Mouse (Mus musculus): ENCODE data around the gene Elp1. TPM values are rescaled to one million over a fixed set of nuclear protein-coding genes. Genes with fewer than 3 reads are reported as not detected.

The Elp1 gene
- polyA plus RNA-seq (2014; fragmentation: Nextera tagmentation; extraction: Ambion mirVana), result 38.0 and 53.0 TPM in 2 replicates

DNA sequence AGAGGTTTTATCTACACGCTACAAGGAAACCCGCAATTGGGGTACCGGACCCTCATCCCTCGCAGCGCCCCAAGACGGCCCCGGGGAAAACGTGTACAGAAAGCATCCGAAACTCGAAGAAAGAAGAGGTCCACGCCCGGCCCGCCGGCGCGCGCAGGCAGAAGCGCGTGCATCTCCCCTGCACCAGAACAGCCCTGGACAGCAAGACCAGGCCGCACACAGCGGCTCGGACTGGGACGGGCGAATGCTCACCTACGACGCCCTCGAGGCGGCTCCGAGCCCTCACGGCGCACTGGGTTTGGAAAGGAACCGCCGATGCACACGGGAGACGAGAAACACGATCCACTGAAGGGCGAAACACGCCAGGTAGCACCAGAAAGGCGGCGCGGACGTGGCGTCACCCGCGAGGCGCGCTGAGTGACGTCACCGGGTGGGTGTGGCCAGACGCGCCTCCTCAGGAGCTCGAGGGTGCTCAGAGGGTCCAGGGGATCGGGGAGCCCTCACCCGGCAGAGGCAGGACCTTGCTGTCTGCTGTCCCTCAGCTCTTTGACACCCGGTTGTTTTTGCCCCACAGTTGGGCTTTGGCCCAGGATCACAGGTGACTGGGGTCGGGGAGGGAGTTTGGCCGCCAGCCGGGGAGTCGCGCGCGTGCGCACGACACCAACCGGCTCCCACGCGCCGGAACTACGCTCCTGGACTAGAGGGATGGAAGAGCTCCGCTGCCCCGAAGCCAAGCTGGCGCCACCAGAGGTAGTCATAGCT lies at the start of gene Elp1, which contains the start of gene Fam206a:
Gene Elp1 (minus strand): TSS at position 425 of the 762 bp plus-strand sequence.
Gene Fam206a (plus strand): TSS at position 439 of the 762 bp plus-strand sequence.
- Histone ChIP-seq H3K9me3 (replicated peaks; ENCODE audit: control insufficient read depth, low read length) (no peaks in the 10 kb centered on the region), H3K27me3 (ENCODE audit: control insufficient read depth, insufficient read depth, low read length) (no peaks in the 10 kb centered on the region), H3K4me3 (ENCODE audit: low read depth, low read length) (peak within 1 kb of the TSS; percentile 84), H3K36me3 (ENCODE audit: control insufficient read depth, insufficient read depth, low read length) (peaks cover 19% of the 10 kb centered on the region), H3K27ac (ENCODE audit: low read depth, low read length) (peak within 1 kb of the TSS; percentile 32; the same call in 1 of the 2 replicates), H3K9ac (ENCODE audit: low read depth, low read length) (peak within 1 kb of the TSS; percentile 87), H3K4me1 (ENCODE audit: control insufficient read depth, insufficient read depth, low read length) (peaks cover 15% of the 10 kb centered on the region; the same call in 1 of the 2 replicates), H3K4me2 (peak within 1 kb of the TSS; percentile 86)
- ATAC-seq (replicated peaks; ENCODE audit: insufficient number of reproducible peaks, low FRiP score, low TSS enrichment), result peak; percentile 94
- under 1% methylated on average over 72 of the region's 72 CpGs for WGBS (ENCODE audit: insufficient replicate concordance)

DNA sequence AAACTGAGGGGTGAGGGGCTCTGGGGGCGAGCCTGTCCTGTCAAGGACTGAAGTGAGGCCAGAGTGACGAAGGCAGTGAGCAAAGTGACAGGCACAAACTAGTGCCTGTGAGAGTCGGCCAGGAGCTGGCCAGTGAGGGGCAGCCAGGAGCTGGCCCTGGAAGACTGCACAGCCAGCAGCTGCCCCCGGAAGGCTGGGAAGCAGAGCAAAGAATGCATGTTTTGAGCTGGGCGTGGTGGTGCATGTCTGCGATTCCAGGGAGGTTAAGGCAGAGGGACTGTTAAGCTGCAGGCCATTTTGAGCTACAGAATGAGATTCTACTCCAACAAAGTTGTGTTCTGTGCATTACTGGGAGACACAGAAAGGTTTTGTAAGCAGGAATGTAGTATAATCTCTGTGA lies 48.6 kb upstream of the Elp1 start:
- ATAC-seq (replicated peaks; ENCODE audit: insufficient number of reproducible peaks, low FRiP score, low TSS enrichment), result peak; percentile 61; the same call in 1 of the 2 replicates
- peaks cover 5% of the 10 kb centered on the region; the same call in 1 of the 2 replicates for H3K4me1 ChIP-seq (ENCODE audit: control insufficient read depth, insufficient read depth, low read length)
- peak overlapping the region; percentile 35; the same call in 1 of the 2 replicates for H3K27ac ChIP-seq (ENCODE audit: low read depth, low read length)
- WGBS (ENCODE audit: insufficient replicate concordance), result 9% methylated on average over 6 of the region's 6 CpGs
- H3K4me3 ChIP-seq (ENCODE audit: low read depth, low read length), result no peak overlapping the region
- H3K4me2 ChIP-seq, result peak overlapping the region; percentile 25; the same call in 1 of the 2 replicates
- H3K36me3 ChIP-seq (ENCODE audit: control insufficient read depth, insufficient read depth, low read length), result no peaks in the 10 kb centered on the region
- H3K27me3 ChIP-seq (ENCODE audit: control insufficient read depth, insufficient read depth, low read length), result no peaks in the 10 kb centered on the region
- no peak overlapping the region for H3K9ac ChIP-seq (ENCODE audit: low read depth, low read length)
- no peaks in the 10 kb centered on the region for H3K9me3 ChIP-seq (replicated peaks; ENCODE audit: control insufficient read depth, low read length)

DNA sequence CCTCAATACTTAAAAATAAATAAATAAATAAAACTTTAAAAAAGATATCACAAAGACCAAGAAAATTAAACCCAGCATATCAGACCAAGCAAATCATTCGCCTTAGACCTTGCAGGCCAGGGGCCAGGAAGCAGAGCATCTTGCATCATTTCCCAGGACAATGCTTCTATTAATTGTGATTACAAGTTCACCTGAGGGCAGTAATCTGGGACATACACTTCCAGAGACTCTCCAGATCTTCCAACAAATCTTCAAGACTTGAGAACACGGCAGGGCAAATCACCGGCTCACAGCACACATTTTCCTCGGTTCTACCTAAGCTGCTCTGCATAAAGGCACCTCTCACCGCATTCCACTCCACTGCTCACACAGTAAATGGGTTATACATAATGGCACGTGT lies 45.9 kb upstream of the Elp1 start:
- ATAC-seq (replicated peaks; ENCODE audit: insufficient number of reproducible peaks, low FRiP score, low TSS enrichment), result no peak
- Histone ChIP-seq H3K9me3 (replicated peaks; ENCODE audit: control insufficient read depth, low read length) (no peaks in the 10 kb centered on the region), H3K4me1 (ENCODE audit: control insufficient read depth, insufficient read depth, low read length) (peaks cover 5% of the 10 kb centered on the region; the same call in 1 of the 2 replicates), H3K36me3 (ENCODE audit: control insufficient read depth, insufficient read depth, low read length) (peaks cover 4% of the 10 kb centered on the region; the same call in 1 of the 2 replicates), H3K27me3 (ENCODE audit: control insufficient read depth, insufficient read depth, low read length) (no peaks in the 10 kb centered on the region), H3K27ac (ENCODE audit: low read depth, low read length) (no peak overlapping the region), H3K9ac (ENCODE audit: low read depth, low read length) (no peak overlapping the region), H3K4me2 (no peak overlapping the region), H3K4me3 (ENCODE audit: low read depth, low read length) (no peak overlapping the region)
- WGBS (ENCODE audit: insufficient replicate concordance), result 87% methylated on average over 6 of the region's 6 CpGs

DNA sequence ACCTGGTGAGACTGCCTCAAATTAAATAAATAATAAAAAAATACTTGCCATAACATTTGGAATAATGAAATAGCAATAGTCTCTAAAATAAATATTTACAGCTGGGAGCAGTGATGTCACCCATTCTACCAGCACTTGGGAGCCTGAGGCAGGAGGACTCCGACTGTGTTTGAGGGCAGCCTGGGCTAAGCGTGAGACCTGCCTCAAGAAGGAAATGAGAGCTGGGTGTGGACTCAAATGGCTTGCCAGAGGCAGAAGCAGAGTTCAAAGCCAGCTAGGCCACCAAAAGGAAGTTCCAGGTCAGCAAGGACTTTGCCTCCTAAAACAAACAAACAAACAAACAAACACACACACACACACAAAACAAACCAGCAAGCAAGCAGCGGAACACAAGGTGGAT lies 45.3 kb upstream of the Elp1 start:
- H3K9ac ChIP-seq (ENCODE audit: low read depth, low read length), result no peak overlapping the region
- no peak overlapping the region for H3K27ac ChIP-seq (ENCODE audit: low read depth, low read length)
- H3K27me3 ChIP-seq (ENCODE audit: control insufficient read depth, insufficient read depth, low read length), result no peaks in the 10 kb centered on the region
- H3K4me3 ChIP-seq (ENCODE audit: low read depth, low read length), result no peak overlapping the region
- peaks cover 5% of the 10 kb centered on the region; the same call in 1 of the 2 replicates for H3K4me1 ChIP-seq (ENCODE audit: control insufficient read depth, insufficient read depth, low read length)
- no peak overlapping the region for H3K4me2 ChIP-seq
- WGBS (ENCODE audit: insufficient replicate concordance), result 93% methylated on average over 3 of the region's 3 CpGs
- no peaks in the 10 kb centered on the region for H3K9me3 ChIP-seq (replicated peaks; ENCODE audit: control insufficient read depth, low read length)
- H3K36me3 ChIP-seq (ENCODE audit: control insufficient read depth, insufficient read depth, low read length), result peaks cover 4% of the 10 kb centered on the region; the same call in 1 of the 2 replicates
- no peak for ATAC-seq (replicated peaks; ENCODE audit: insufficient number of reproducible peaks, low FRiP score, low TSS enrichment)

DNA sequence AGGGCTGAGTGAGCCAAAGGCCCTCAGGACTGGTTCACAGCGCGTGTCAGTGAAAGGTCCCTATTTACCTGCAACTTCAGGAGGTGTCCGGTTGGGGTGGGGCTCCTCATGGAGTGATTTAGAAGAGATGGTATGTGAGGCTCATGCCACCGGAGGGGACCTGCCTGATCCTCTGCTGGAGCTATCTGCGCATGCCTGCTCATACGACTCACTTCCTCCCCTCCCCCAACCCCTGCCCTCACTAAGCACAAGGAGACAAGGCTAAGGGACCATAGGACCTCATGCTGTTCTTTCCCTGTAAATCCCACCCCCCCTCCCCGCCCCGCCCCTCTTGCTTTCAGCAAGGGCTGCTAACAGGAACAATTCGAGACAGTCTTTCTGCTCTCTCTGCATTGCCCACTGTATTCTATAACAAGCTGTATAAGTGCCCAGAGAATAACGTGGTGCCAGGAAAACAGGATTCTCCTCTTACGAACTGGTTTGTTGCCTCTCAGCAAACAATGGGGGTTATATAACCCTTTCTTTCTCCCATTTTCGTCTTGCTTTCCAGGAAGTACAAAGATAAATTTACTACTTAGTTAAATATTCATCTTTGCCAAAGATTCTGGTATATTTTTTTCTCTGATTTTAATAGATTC lies 43.9 kb upstream of the Elp1 start:
- ATAC-seq (replicated peaks; ENCODE audit: insufficient number of reproducible peaks, low FRiP score, low TSS enrichment), result no peak
- 52% methylated on average over 12 of the region's 12 CpGs for WGBS (ENCODE audit: insufficient replicate concordance)
- Histone ChIP-seq H3K4me3 (ENCODE audit: low read depth, low read length) (no peak overlapping the region), H3K36me3 (ENCODE audit: control insufficient read depth, insufficient read depth, low read length) (peaks cover 4% of the 10 kb centered on the region; the same call in 1 of the 2 replicates), H3K27ac (ENCODE audit: low read depth, low read length) (no peak overlapping the region), H3K9ac (ENCODE audit: low read depth, low read length) (no peak overlapping the region), H3K9me3 (replicated peaks; ENCODE audit: control insufficient read depth, low read length) (no peaks in the 10 kb centered on the region), H3K27me3 (ENCODE audit: control insufficient read depth, insufficient read depth, low read length) (no peaks in the 10 kb centered on the region), H3K4me1 (ENCODE audit: control insufficient read depth, insufficient read depth, low read length) (peaks cover 3% of the 10 kb centered on the region; the same call in 1 of the 2 replicates), H3K4me2 (no peak overlapping the region)

DNA sequence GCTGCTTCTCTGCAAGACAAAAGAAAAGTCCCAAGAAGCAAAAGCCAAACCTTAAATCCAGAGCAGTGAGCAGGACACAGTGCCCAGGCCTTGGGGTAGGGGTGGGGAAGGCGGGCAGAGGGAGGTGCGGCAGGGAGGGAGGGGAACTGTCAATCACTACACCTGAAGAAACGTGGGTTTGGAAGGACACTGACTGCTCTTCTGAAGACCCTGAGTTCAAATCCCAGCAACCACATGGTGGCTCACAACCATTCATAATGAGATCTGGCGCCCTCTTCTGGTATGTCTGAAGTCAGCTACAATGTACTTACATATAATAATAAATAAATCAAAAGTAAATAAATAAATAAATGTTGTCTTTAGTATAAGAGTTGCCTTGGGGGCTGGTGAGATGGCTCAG lies 42.8 kb upstream of the Elp1 start:
- H3K36me3 ChIP-seq (ENCODE audit: control insufficient read depth, insufficient read depth, low read length), result peaks cover 4% of the 10 kb centered on the region; the same call in 1 of the 2 replicates
- H3K9me3 ChIP-seq (replicated peaks; ENCODE audit: control insufficient read depth, low read length), result no peaks in the 10 kb centered on the region
- H3K4me3 ChIP-seq (ENCODE audit: low read depth, low read length), result no peak overlapping the region
- no peak overlapping the region for H3K9ac ChIP-seq (ENCODE audit: low read depth, low read length)
- WGBS (ENCODE audit: insufficient replicate concordance), result 85% methylated on average over 4 of the region's 4 CpGs
- no peak overlapping the region for H3K27ac ChIP-seq (ENCODE audit: low read depth, low read length)
- peaks cover 3% of the 10 kb centered on the region; the same call in 1 of the 2 replicates for H3K4me1 ChIP-seq (ENCODE audit: control insufficient read depth, insufficient read depth, low read length)
- H3K4me2 ChIP-seq, result no peak overlapping the region
- no peaks in the 10 kb centered on the region for H3K27me3 ChIP-seq (ENCODE audit: control insufficient read depth, insufficient read depth, low read length)
- ATAC-seq (replicated peaks; ENCODE audit: insufficient number of reproducible peaks, low FRiP score, low TSS enrichment), result no peak

DNA sequence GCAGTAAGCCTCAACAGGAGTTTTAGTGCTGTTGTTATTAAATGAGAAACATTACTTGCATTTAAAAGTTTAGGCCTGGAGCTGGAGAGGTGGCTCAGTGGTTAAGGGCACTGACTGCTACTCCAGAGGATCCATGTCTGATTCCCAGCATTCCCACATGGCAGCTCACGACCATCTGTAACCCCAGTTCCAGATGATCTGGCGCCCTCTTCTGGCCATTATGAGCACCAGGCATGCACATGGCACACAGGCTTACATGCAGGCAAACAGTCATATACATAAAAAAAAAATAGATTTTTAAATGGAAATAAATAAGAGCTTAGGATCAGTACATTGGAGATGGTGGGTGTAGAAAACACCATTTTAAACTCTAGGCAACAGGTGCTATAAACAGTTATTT lies 41.8 kb upstream of the Elp1 start:
- Histone ChIP-seq H3K27ac (ENCODE audit: low read depth, low read length) (no peak overlapping the region), H3K4me2 (no peak overlapping the region), H3K36me3 (ENCODE audit: control insufficient read depth, insufficient read depth, low read length) (peaks cover 4% of the 10 kb centered on the region; the same call in 1 of the 2 replicates), H3K4me1 (ENCODE audit: control insufficient read depth, insufficient read depth, low read length) (peaks cover 3% of the 10 kb centered on the region; the same call in 1 of the 2 replicates), H3K9ac (ENCODE audit: low read depth, low read length) (no peak overlapping the region), H3K4me3 (ENCODE audit: low read depth, low read length) (no peak overlapping the region), H3K9me3 (replicated peaks; ENCODE audit: control insufficient read depth, low read length) (no peaks in the 10 kb centered on the region), H3K27me3 (ENCODE audit: control insufficient read depth, insufficient read depth, low read length) (no peaks in the 10 kb centered on the region)
- WGBS (ENCODE audit: insufficient replicate concordance), result 88% methylated on average over 2 of the region's 2 CpGs
- no peak for ATAC-seq (replicated peaks; ENCODE audit: insufficient number of reproducible peaks, low FRiP score, low TSS enrichment)

DNA sequence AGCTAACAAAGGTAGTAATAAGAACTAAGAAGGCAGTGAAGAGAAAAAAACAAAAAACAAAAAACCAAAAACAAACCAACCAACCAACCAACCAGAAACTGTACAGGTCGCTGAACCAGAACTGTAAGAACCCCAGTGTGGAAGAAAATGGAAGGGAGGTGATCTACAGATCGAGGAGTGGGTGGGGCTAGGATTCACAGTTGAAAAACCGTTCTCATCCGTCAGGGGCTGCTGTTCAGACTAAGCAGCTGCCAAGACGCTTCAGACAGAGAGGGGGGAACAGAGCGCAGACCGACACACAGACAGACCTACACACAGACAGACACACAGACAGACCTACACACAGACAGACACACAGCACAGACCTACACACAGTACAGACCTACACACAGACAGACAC lies 40.4 kb upstream of the Elp1 start:
- H3K27ac ChIP-seq (ENCODE audit: low read depth, low read length), result peak overlapping the region; percentile 24; the same call in 1 of the 2 replicates
- H3K9ac ChIP-seq (ENCODE audit: low read depth, low read length), result no peak overlapping the region
- H3K36me3 ChIP-seq (ENCODE audit: control insufficient read depth, insufficient read depth, low read length), result peaks cover 4% of the 10 kb centered on the region; the same call in 1 of the 2 replicates
- 75% methylated on average over 7 of the region's 7 CpGs for WGBS (ENCODE audit: insufficient replicate concordance)
- no peaks in the 10 kb centered on the region for H3K9me3 ChIP-seq (replicated peaks; ENCODE audit: control insufficient read depth, low read length)
- no peak for ATAC-seq (replicated peaks; ENCODE audit: insufficient number of reproducible peaks, low FRiP score, low TSS enrichment)
- H3K27me3 ChIP-seq (ENCODE audit: control insufficient read depth, insufficient read depth, low read length), result no peaks in the 10 kb centered on the region
- H3K4me3 ChIP-seq (ENCODE audit: low read depth, low read length), result no peak overlapping the region
- H3K4me2 ChIP-seq, result no peak overlapping the region
- H3K4me1 ChIP-seq (ENCODE audit: control insufficient read depth, insufficient read depth, low read length), result peaks cover 3% of the 10 kb centered on the region; the same call in 1 of the 2 replicates
